Mouse (Mus musculus): ENCODE data around the gene Asf1a. TPM values are rescaled to one million over a fixed set of nuclear protein-coding genes. Genes with fewer than 3 reads are reported as not detected.

The Asf1a gene
- polyA plus RNA-seq (2012; rRNA removed) = 0.70 and 0.78 TPM in 2 replicates

GRCm38 (mm10) chr10:53596677-53597120 is at the start of gene Asf1a:
Gene Asf1a, plus strand, starts transcription at chr10:53596757.

GRCm38 (mm10) chr10:53630339-53630738 is 33.8 kb downstream of the Asf1a start, which contains the start of gene Mcm9:
Gene Mcm9, minus strand, starts transcription at chr10:53630439.

Other genes starting within 250 kb of the Asf1a start
- gene Cep85l, start 216.8 kb upstream of the Asf1a start, polyA plus RNA-seq (2012; rRNA removed) = 0.63 and 0.83 TPM in 2 replicates
- 0.78 and 0.81 TPM in 2 replicates for gene Mcm9, start 33.7 kb downstream of the Asf1a start, polyA plus RNA-seq (2012; rRNA removed)
- 0.14 and 0.19 TPM in 2 replicates for gene Fam184a, start 154.4 kb downstream of the Asf1a start, polyA plus RNA-seq (2012; rRNA removed)